Mouse (Mus musculus) MEL (cell line): Measurements from ENCODE around the gene Cabcoco1. TPM values are rescaled to one million over a fixed set of nuclear protein-coding genes. Genes with fewer than 3 reads are reported as not detected.

Source experiments
- DNase-seq: peaks from one replicate; pipeline ENCODE4 v3.0.0; 2011; ENCODE audit warnings: low read depth, low spot score
- H3K27ac ChIP-seq: 2 replicates; pipeline ENCODE4 v1.5.1; 2012; ENCODE audit warnings: low read depth, mild to moderate bottlenecking, control low read depth, low read length, moderate library complexity; ENCODE audit not compliant: control insufficient read depth
- H3K27me3 ChIP-seq, 2 experiments: fragments of 150-350 bp in 1 of 2; sonication (generic) in 1 of 2; 2 replicates each; pipeline ENCODE4 v1.6.1; 2012; ENCODE audit warnings: low read length in 2 of 2, mild to moderate bottlenecking in 2 of 2, improper control_type of control experiment in 1 of 2, moderate library complexity in 1 of 2; ENCODE audit not compliant: insufficient read depth in 2 of 2, control insufficient read depth in 1 of 2
- H3K36me3 ChIP-seq, 2 experiments: 2 replicates each; pipeline ENCODE4 v1.6.1; 2012 to 2014; ENCODE audit warnings: low read length in 2 of 2, improper control_type of control experiment in 1 of 2, inconsistent platforms in 1 of 2, mild to moderate bottlenecking in 1 of 2; ENCODE audit not compliant: insufficient read depth in 2 of 2, control insufficient read depth in 1 of 2
- H3K4me1 ChIP-seq, 2 experiments: fragments of 150-350 bp in 1 of 2; sonication (generic) in 1 of 2; 2 replicates each; pipeline ENCODE4 v1.6.1; 2012; ENCODE audit warnings: low read length in 2 of 2, improper control_type of control experiment in 1 of 2, mild to moderate bottlenecking in 1 of 2; ENCODE audit not compliant: insufficient read depth in 2 of 2, control insufficient read depth in 1 of 2
- H3K4me3 ChIP-seq, 2 experiments: fragments of 150-350 bp in 1 of 2; sonication (generic) in 1 of 2; 2 replicates each; pipeline ENCODE4 v1.5.1; 2012; ENCODE audit warnings: low read depth in 2 of 2, low read length in 2 of 2, mild to moderate bottlenecking in 2 of 2, moderate library complexity in 2 of 2, control low read depth in 1 of 2, improper control_type of control experiment in 1 of 2; ENCODE audit not compliant: control insufficient read depth in 1 of 2, insufficient read depth in 1 of 2
- H3K79me2 ChIP-seq: 2 replicates; pipeline ENCODE4 v1.6.1; 2012; ENCODE audit warnings: mild to moderate bottlenecking, low read length, moderate library complexity; ENCODE audit not compliant: control insufficient read depth, poor library complexity, insufficient read depth
- H3K9ac ChIP-seq: 2 replicates; pipeline ENCODE4 v1.6.1; 2012; ENCODE audit warnings: low read depth, mild to moderate bottlenecking, control low read depth, low read length, moderate library complexity; ENCODE audit not compliant: control insufficient read depth, poor library complexity, severe bottlenecking
- H3K9me3 ChIP-seq: fragments of 150-350 bp; sonication (generic); replicated peaks from 2 replicates; pipeline ENCODE4 v1.6.1; 2012; ENCODE audit warnings: mild to moderate bottlenecking, low read length, improper control_type of control experiment, moderate library complexity; ENCODE audit not compliant: insufficient read depth
- BHLHE40 ChIP-seq: IDR thresholded peaks from 2 replicates; pipeline ENCODE4 v1.6.1; 2012; ENCODE audit warnings: low read depth, mild to moderate bottlenecking, inconsistent platforms, low read length, improper control_type of control experiment, borderline replicate concordance
- CTCF ChIP-seq, 3 experiments: IDR thresholded peaks in 2 of 3; conservative IDR thresholded peaks in 1 of 3; 2 replicates each; pipeline ENCODE4 v1.5.1; 2011 to 2012; ENCODE audit warnings: low read length in 3 of 3, low read depth in 2 of 3, mild to moderate bottlenecking in 2 of 3, improper control_type of control experiment in 1 of 3, inconsistent platforms in 1 of 3, mixed read lengths in 1 of 3, moderate library complexity in 1 of 3; ENCODE audit not compliant: control insufficient read depth in 1 of 3, insufficient read depth in 1 of 3, poor library complexity in 1 of 3, severe bottlenecking in 1 of 3
- MAX ChIP-seq: IDR thresholded peaks from 2 replicates; pipeline ENCODE4 v1.6.1; 2011; ENCODE audit warnings: low read length, improper control_type of control experiment
- MAZ ChIP-seq: IDR thresholded peaks from 2 replicates; pipeline ENCODE4 v1.6.1; 2012; ENCODE audit warnings: low read depth, mild to moderate bottlenecking, inconsistent platforms, low read length, improper control_type of control experiment
- MEF2A ChIP-seq: IDR thresholded peaks from 2 replicates; pipeline ENCODE4 v1.6.1; 2014; ENCODE audit warnings: low read depth, mild to moderate bottlenecking, inconsistent platforms, low read length, improper control_type of control experiment; ENCODE audit not compliant: poor library complexity, insufficient replicate concordance, severe bottlenecking; ENCODE audit errors: extremely low read depth
- MYB ChIP-seq: IDR thresholded peaks from 2 replicates; pipeline ENCODE4 v1.6.1; 2011; ENCODE audit warnings: mild to moderate bottlenecking, low read depth, low read length, improper control_type of control experiment
- NELFE ChIP-seq: IDR thresholded peaks from 2 replicates; pipeline ENCODE4 v1.6.1; 2011; ENCODE audit warnings: low read depth, low read length, improper control_type of control experiment
- NRF1 ChIP-seq: IDR thresholded peaks from 2 replicates; pipeline ENCODE4 v1.6.1; 2014; ENCODE audit warnings: low read depth, mild to moderate bottlenecking, inconsistent platforms, low read length, improper control_type of control experiment, moderate library complexity; ENCODE audit not compliant: poor library complexity, insufficient read depth, severe bottlenecking
- POLR2AphosphoS2 ChIP-seq: IDR thresholded peaks from 2 replicates; pipeline ENCODE4 v1.6.1; 2011; ENCODE audit warnings: low read length, improper control_type of control experiment
- POLR2AphosphoS5 ChIP-seq: IDR thresholded peaks from 2 replicates; pipeline ENCODE4 v1.6.1; 2012; ENCODE audit warnings: low read depth, borderline replicate concordance, mild to moderate bottlenecking, inconsistent platforms, low read length, moderate library complexity, mixed read lengths
- SIN3A ChIP-seq: IDR thresholded peaks from 2 replicates; pipeline ENCODE4 v1.6.1; 2012; ENCODE audit warnings: low read length, improper control_type of control experiment, inconsistent platforms
- SMC3 ChIP-seq: IDR thresholded peaks from 2 replicates; pipeline ENCODE4 v1.6.1; 2011; ENCODE audit warnings: low read depth, low read length, improper control_type of control experiment
- TAL1 ChIP-seq: IDR thresholded peaks from 2 replicates; pipeline ENCODE4 v1.6.1; 2012; ENCODE audit warnings: mild to moderate bottlenecking, inconsistent platforms, low read length, moderate library complexity, mixed read lengths
- TBP ChIP-seq: IDR thresholded peaks from 2 replicates; pipeline ENCODE4 v1.8.0; 2011; ENCODE audit warnings: low read depth, low read length, improper control_type of control experiment
- TCF12 ChIP-seq: IDR thresholded peaks from 2 replicates; pipeline ENCODE4 v1.6.1; 2014; ENCODE audit warnings: low read depth, mild to moderate bottlenecking, inconsistent platforms, low read length, improper control_type of control experiment, moderate library complexity
- UBTF ChIP-seq: IDR thresholded peaks from 2 replicates; pipeline ENCODE4 v1.6.1; 2012; ENCODE audit warnings: low read depth, mild to moderate bottlenecking, inconsistent platforms, low read length, improper control_type of control experiment, moderate library complexity, borderline replicate concordance; ENCODE audit not compliant: insufficient read depth
- ZC3H11A ChIP-seq: IDR thresholded peaks from 2 replicates; pipeline ENCODE4 v1.6.1; 2012; ENCODE audit warnings: low read depth, mild to moderate bottlenecking, inconsistent platforms, low read length, improper control_type of control experiment
- ZKSCAN1 ChIP-seq: IDR thresholded peaks from 2 replicates; pipeline ENCODE4 v1.6.1; 2012; ENCODE audit warnings: low read depth, mild to moderate bottlenecking, inconsistent platforms, low read length, improper control_type of control experiment, moderate library complexity
- ZMIZ1 ChIP-seq: IDR thresholded peaks from 2 replicates; pipeline ENCODE4 v1.6.1; 2012; ENCODE audit warnings: low read depth, mild to moderate bottlenecking, inconsistent platforms, low read length, improper control_type of control experiment, moderate library complexity
- ZNF384 ChIP-seq: IDR thresholded peaks from 2 replicates; pipeline ENCODE4 v1.6.1; 2012; ENCODE audit warnings: low read depth, mild to moderate bottlenecking, inconsistent platforms, low read length, improper control_type of control experiment
- polyA plus RNA-seq, 2 experiments: library from polyadenylated mRNA; stranded (reverse) in 1 of 2; unstranded in 1 of 2; fragments of >175 nt in 1 of 2; fragments of >200 nt in 1 of 2; gene quantifications; 2 replicates each; pipeline versions ENCODE4 v1.2.1 to v1.2.4; 2012; ENCODE audit warnings: low replicate concordance in 2 of 2, low read depth in 1 of 2; ENCODE audit not compliant: insufficient read length in 2 of 2, insufficient read depth in 1 of 2, missing spikeins in 1 of 2
- total RNA-seq: library from RNA; depleted of rRNA; stranded (reverse); fragments of 300-350 nt; gene quantifications from 2 replicates; pipeline ENCODE4 v1.2.3, GENCODE M21; 2012

Gene Cabcoco1
- total and polyA plus RNA-seq, 3 experiments = not detected

DNA sequence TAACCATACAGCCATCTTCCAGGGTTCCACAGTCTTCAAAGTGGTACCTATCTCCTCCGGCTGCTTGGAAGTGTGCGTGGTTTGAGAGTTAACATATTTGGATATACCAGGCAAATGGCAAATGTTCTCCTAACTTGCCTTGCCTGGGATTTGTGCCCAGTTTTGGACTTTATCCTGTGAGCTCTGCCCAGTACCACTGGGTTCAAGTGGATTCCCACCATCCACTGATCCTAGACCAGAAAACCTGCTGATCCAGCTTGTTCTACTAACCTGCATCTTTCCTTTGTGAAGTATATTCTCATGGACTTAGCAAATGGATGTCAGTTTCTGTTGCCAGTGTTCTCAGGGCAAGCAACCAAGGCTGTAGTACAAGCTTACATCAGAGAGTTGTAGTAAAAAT is 46.5 kb downstream of the Cabcoco1 start:
- H3K79me2 ChIP-seq = no peaks in the 10 kb centered on the region
- H3K4me3 ChIP-seq = no peak overlapping the region
- no peak for DNase-seq
- no peak overlapping the region for H3K9ac ChIP-seq
- no peaks in the 10 kb centered on the region for H3K9me3 ChIP-seq
- H3K36me3 ChIP-seq = no peaks in the 10 kb centered on the region
- TF ChIP-seq UBTF (no peak), ZMIZ1 (no peak), ZC3H11A (no peak), TCF12 (no peak), CTCF (IDR thresholded peaks at IDR 0.05 in 2 of 3, conservative IDR thresholded peaks at IDR 0.05 in 1 of 3; ENCODE audit: control insufficient read depth in 1 of 3, insufficient read depth in 1 of 3, low read depth in 2 of 3, low read length in 3 of 3, poor library complexity in 1 of 3, severe bottlenecking in 1 of 3) (no peak)
- no peak overlapping the region for H3K27ac ChIP-seq
- H3K4me1 ChIP-seq = no peaks in the 10 kb centered on the region
- no peaks in the 10 kb centered on the region for H3K27me3 ChIP-seq

- no peak for DNase-seq
- Histone ChIP-seq H3K27ac (no peak overlapping the region), H3K36me3 (no peaks in the 10 kb centered on the region), H3K79me2 (no peaks in the 10 kb centered on the region), H3K9ac (no peak overlapping the region), H3K27me3 (no peaks in the 10 kb centered on the region), H3K4me1 (no peaks in the 10 kb centered on the region), H3K4me3 (no peak overlapping the region), H3K9me3 (no peaks in the 10 kb centered on the region)
- TF ChIP-seq MYB (no peak), MEF2A (no peak), TBP (no peak), TAL1 (no peak), ZKSCAN1 (no peak), NRF1 (no peak), SIN3A (no peak), MAZ (no peak), UBTF (no peak), ZNF384 (no peak), BHLHE40 (no peak), ZMIZ1 (no peak), NELFE (no peak), SMC3 (no peak), MAX (no peak), POLR2AphosphoS5 (no peak), POLR2AphosphoS2 (no peak)
These were observed 50.1 kb downstream of the Cabcoco1 start for GRCm38 (mm10) chr10:68491557-68491956.
